Mouse (Mus musculus): ENCODE measurements at regions not wholly inside any gene's neighbourhood (a gene's known extent, or its start where the extent isn't known, plus 50 kb on each side); places are given as distances from the start of the nearest gene placed in this dataset.

DNA sequence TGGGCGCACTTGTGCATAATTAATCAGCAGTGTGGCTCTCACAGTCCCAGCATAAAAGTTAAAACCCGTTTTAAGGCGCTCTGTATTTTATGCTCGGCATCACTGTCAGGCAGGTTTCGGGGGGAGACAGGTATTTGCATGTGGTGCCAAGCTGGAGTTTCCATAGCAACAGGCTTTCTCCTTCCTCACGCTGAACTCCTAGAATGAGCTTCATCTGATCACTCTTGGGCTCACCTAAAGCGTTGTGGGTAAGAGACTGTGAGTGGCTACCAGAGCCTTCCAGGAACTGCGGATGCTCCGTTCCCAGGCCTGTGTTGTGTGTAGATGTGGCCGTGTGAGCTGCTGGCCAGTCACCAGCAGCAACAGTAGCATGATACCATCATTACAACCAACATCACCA is 161.5 kb downstream of the Ajap1 start:
- TF ChIP-seq MAX (IDR thresholded peaks at IDR 0.05; ENCODE audit: low read depth), result no peak
- TF ChIP-seq POLR2AphosphoS2 (IDR thresholded peaks at IDR 0.05; ENCODE audit: insufficient read length, low read depth), result no peak
- no peak for TF ChIP-seq POLR2A (IDR thresholded peaks at IDR 0.05; ENCODE audit: insufficient read length, low read depth)
- no peak for TF ChIP-seq TCF12 (IDR thresholded peaks at IDR 0.05; ENCODE audit: insufficient read depth, poor library complexity, severe bottlenecking)
- TF ChIP-seq E2F4 (IDR thresholded peaks at IDR 0.05; ENCODE audit: insufficient read depth), result no peak
- TF ChIP-seq MYOD1 (IDR thresholded peaks at IDR 0.05; ENCODE audit: control insufficient read depth in 1 of 3, insufficient read length in 2 of 3, low read depth in 2 of 3), result no peak
- no peak for TF ChIP-seq MYOG (IDR thresholded peaks at IDR 0.05; ENCODE audit: control insufficient read depth in 1 of 3, insufficient read depth in 1 of 3, insufficient read length in 2 of 3, low read depth in 2 of 3)

All from myocyte (in vitro differentiated cells).